Mouse (Mus musculus) ovary, postnatal 14 days (tissue): ENCODE measurements around the gene Pnliprp2.
A peak's percentile ranks its signal among the peaks of the same experiment; 100 is the strongest.

Source experiments
- DNase-seq: peaks from one replicate; pipeline ENCODE4 v3.0.0; 2022; ENCODE audit warnings: low spot score

The Pnliprp2 gene

GRCm38 (mm10) chr19:58759423-58759822, at the start of gene Pnliprp2:
TSS of gene Pnliprp2 (plus strand) at chr19:58759719.
- DNase-seq, result no peak

GRCm38 (mm10) chr19:58717925-58718324, 41.6 kb upstream of the Pnliprp2 start:
- DNase-seq, result no peak

- no peak for DNase-seq
Measured at GRCm38 (mm10) chr19:58720439-58720838, 39.1 kb upstream of the Pnliprp2 start.

- no peak for DNase-seq
Measured at GRCm38 (mm10) chr19:58726551-58726950, 33.0 kb upstream of the Pnliprp2 start.

GRCm38 (mm10) chr19:58727756-58728155, 31.8 kb upstream of the Pnliprp2 start:
- DNase-seq, result no peak

- DNase-seq, result no peak
Measured at GRCm38 (mm10) chr19:58728445-58729031, 31.0 kb upstream of the Pnliprp2 start, which contains the start of gene Pnliprp1. TSS of gene Pnliprp1 (plus strand) at chr19:58728887.

- DNase-seq, result no peak
Measured at GRCm38 (mm10) chr19:58733216-58733615, 26.3 kb upstream of the Pnliprp2 start.

- DNase-seq, result no peak
Measured at GRCm38 (mm10) chr19:58738111-58738510, 21.4 kb upstream of the Pnliprp2 start.

- DNase-seq, result no peak
Measured at GRCm38 (mm10) chr19:58741036-58741435, 18.5 kb upstream of the Pnliprp2 start.

GRCm38 (mm10) chr19:58742711-58743110, 16.8 kb upstream of the Pnliprp2 start:
- no peak for DNase-seq

- DNase-seq, result no peak
Measured at GRCm38 (mm10) chr19:58743736-58744135, 15.8 kb upstream of the Pnliprp2 start.

GRCm38 (mm10) chr19:58747498-58748000, 12.0 kb upstream of the Pnliprp2 start:
- DNase-seq, result no peak

GRCm38 (mm10) chr19:58750822-58751221, 8.7 kb upstream of the Pnliprp2 start:
- DNase-seq, result no peak

- no peak for DNase-seq
Measured at GRCm38 (mm10) chr19:58751504-58751903, 8.0 kb upstream of the Pnliprp2 start.

GRCm38 (mm10) chr19:58758871-58759270, 648 bp upstream of the Pnliprp2 start:
- no peak for DNase-seq

- no peak for DNase-seq
Measured at GRCm38 (mm10) chr19:58762316-58762715, 2.8 kb downstream of the Pnliprp2 start.

GRCm38 (mm10) chr19:58762848-58763541, 3.5 kb downstream of the Pnliprp2 start:
- DNase-seq, result peak; percentile 62

GRCm38 (mm10) chr19:58767329-58767728, 7.8 kb downstream of the Pnliprp2 start:
- no peak for DNase-seq

GRCm38 (mm10) chr19:58776461-58776860, 16.9 kb downstream of the Pnliprp2 start:
- no peak for DNase-seq

GRCm38 (mm10) chr19:58781566-58781965, 22.0 kb downstream of the Pnliprp2 start:
- DNase-seq, result no peak

- no peak for DNase-seq
Measured at GRCm38 (mm10) chr19:58783938-58784337, 24.4 kb downstream of the Pnliprp2 start.

- no peak for DNase-seq
Measured at GRCm38 (mm10) chr19:58789194-58789593, 29.7 kb downstream of the Pnliprp2 start.

GRCm38 (mm10) chr19:58794284-58794683, 34.8 kb downstream of the Pnliprp2 start, which contains the start of gene 1700019N19Rik:
TSS of gene 1700019N19Rik (minus strand) at chr19:58794461.
- DNase-seq, result no peak
